Mouse (Mus musculus) heart, postnatal 25 days (tissue): ENCODE measurements around the gene Olfr23. TPM values are rescaled to one million over a fixed set of nuclear protein-coding genes. Genes with fewer than 3 reads are reported as not detected.
"Not testable (repeated sequence)": the region's sequence is repeated elsewhere in the genome, so short reads cannot be mapped to it uniquely, and the experiment has no call there.

Experiments
- DNase-seq: peaks from one replicate; pipeline ENCODE4 v3.0.0; 2022; ENCODE audit warnings: low spot score
- intact Hi-C: fragments of 180-260 bp; cut with DNase I; formaldehyde crosslinking; loops from one replicate; pipeline ENCODE4 v1.15.1; 2025
- total RNA-seq, 2 experiments: library from RNA; stranded (reverse); gene quantifications; 2 replicates each; pipeline ENCODE4 v1.2.3; 2021

The Olfr23 gene
- not detected for total RNA-seq

- intact Hi-C loops, result no loop called here
- DNase-seq, result no peak
Measured at GRCm38 (mm10) chr11:73936377-73936776, at the start of gene Olfr23. Gene Olfr23, plus strand, starts transcription at chr11:73936677.

- intact Hi-C loops, result no loop called here
- DNase-seq, result no peak
Measured at GRCm38 (mm10) chr11:73890671-73891070, 45.8 kb upstream of the Olfr23 start, which contains the start of gene Olfr394. Gene Olfr394, minus strand, starts transcription at chr11:73890771.

- intact Hi-C loops, DNase-seq: not testable (repeated sequence)
Measured at GRCm38 (mm10) chr11:73909199-73909598, 27.3 kb upstream of the Olfr23 start, which contains the start of gene Olfr395. Gene Olfr395, minus strand, starts transcription at chr11:73909299.

- intact Hi-C loops, result no loop called here
- no peak for DNase-seq
Measured at GRCm38 (mm10) chr11:73960517-73960916, 24.0 kb downstream of the Olfr23 start, which contains the start of gene Olfr397. Gene Olfr397, plus strand, starts transcription at chr11:73960817.

- intact Hi-C loops, result no loop called here
Measured at GRCm38 (mm10) chr11:73990307-73990706, 53.8 kb downstream of the Olfr23 start, which contains the start of gene Olfr398. Gene Olfr398, minus strand, starts transcription at chr11:73990407.

More at GRCm38 (mm10) chr11:73990307-73990706, 53.8 kb downstream of the Olfr23 start, which contains the start of gene Olfr398:
- DNase-seq, result no peak

Other genes starting within 250 kb of the Olfr23 start
- not detected for gene Zfp735, start 247.9 kb upstream of the Olfr23 start, total RNA-seq
- gene Olfr389, start 156.0 kb upstream of the Olfr23 start, total RNA-seq, result not detected
- not detected for gene Olfr390, start 153.7 kb upstream of the Olfr23 start, total RNA-seq
- gene Olfr391-ps, start 133.6 kb upstream of the Olfr23 start, total RNA-seq, result not detected
- gene Olfr392, start 119.6 kb upstream of the Olfr23 start, total RNA-seq, result not detected
- not detected for gene Olfr393, start 85.2 kb upstream of the Olfr23 start, total RNA-seq
- gene Olfr394, start 45.9 kb upstream of the Olfr23 start, total RNA-seq, result not detected
- not detected for gene Olfr395, start 27.4 kb upstream of the Olfr23 start, total RNA-seq
- gene Olfr397, start 24.1 kb downstream of the Olfr23 start, total RNA-seq, result not detected
- gene Olfr398, start 53.7 kb downstream of the Olfr23 start, total RNA-seq, result not detected
- gene Olfr139, start 119.9 kb downstream of the Olfr23 start, total RNA-seq, result not detected
- not detected for gene Olfr399, start 119.9 kb downstream of the Olfr23 start, total RNA-seq
- not detected for gene Zfp616, start 133.3 kb downstream of the Olfr23 start, total RNA-seq
- gene Olfr401, start 177.0 kb downstream of the Olfr23 start, total RNA-seq, result not detected
- gene Olfr402, start 216.9 kb downstream of the Olfr23 start, total RNA-seq, result not detected
- gene Olfr403, start 249.6 kb downstream of the Olfr23 start, total RNA-seq, result not detected